Mouse (Mus musculus) skeletal muscle tissue, adult 2 months (tissue): ENCODE results near the gene Gm20388.

Source experiments
- DNase-seq: peaks from one replicate; pipeline ENCODE4 v3.0.0-alpha.2; 2012; ENCODE audit warnings: low read depth, low spot score

Gene Gm20388

DNA sequence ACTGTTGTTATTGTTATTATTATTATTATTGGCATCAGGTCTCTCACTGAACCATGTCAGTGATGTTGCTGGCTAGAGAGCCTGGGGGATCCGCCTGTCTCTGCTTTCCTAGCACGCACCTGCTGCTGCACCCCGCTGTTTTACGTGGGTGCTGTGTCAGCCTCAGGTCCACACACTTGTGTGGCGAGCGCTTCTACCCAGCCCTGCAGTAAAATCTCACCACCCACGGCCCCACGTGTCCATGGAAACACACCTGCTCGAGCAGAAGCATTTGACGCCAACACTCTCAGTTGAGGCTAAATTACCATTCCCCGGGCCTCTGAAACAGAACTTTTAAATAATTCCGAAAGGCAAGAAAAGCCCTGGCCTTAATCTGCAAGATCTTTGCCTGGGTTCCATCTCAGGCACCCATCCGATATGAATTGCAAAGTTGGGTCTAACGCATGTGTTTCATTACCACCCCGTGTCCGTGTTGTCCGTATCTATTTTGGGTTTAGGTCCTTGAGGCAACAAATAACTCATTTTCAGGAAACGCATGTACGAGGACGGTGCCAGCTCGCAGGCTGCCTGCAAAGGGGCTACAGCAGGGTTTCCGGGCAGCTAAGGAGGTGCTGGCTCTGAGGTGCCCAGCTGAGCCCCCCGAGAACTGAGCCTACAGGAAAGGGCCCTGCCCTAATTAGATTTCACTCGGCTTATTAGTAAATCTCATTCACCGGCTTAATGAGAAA lies 1461.4 kb downstream of the Gm20388 start:
- no peak for DNase-seq

DNA sequence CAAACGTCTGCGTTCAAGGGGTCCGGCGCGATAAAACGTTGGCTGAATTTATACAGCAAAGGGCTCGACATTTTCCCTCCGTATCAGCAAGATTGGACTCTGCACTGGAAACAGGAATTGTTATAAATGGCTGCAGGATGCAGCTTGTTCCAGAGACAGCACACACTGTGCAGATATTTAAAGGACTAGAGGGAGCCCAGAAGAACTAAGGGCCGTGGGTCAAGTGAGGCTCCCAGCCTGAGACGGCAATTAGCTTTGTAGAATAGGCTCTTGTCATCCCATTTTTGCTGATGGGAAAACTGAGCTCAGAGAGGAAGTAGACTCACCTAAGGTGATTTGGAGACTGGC lies 1462.0 kb downstream of the Gm20388 start:
- no peak for DNase-seq

DNA sequence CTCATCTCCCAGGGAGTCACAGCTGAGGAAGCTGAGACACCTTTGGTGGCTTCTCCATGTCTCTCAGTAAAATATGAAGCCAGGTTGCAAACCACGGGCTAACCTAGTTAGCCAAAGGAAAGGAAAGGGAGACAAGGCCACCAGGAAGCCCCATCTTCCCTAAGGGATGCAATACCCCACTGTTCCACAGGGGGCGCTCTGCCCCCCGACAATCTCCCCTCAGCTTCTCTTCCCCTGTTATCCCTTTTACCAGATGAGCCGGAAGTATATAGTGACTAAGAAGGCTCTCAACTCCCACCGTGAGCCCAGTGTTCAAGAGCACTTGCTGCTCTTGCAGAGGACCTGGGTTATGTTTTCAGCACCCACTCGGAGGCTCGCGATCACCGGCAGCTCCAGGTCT lies 1463.6 kb downstream of the Gm20388 start:
- no peak for DNase-seq

DNA sequence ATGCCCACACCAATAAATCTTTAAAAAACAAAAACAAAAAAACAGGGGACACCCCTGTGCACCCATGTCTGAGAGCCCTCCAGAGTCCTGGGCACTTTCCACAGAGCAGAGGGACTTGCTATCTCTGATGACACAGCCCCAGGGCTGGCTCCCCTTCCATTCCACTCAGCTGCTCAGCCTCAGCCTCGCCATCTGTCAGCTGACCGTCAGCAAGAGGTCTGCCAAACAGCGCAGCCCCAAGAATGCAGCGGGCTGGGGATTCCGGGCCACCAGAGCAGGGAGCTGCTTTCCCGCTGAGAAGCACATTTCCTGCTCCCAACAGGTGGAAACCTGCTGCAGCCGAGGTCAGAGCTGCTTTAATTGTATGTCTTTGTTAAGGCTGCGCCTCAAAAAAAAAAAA lies 1464.1 kb downstream of the Gm20388 start:
- DNase-seq = no peak

DNA sequence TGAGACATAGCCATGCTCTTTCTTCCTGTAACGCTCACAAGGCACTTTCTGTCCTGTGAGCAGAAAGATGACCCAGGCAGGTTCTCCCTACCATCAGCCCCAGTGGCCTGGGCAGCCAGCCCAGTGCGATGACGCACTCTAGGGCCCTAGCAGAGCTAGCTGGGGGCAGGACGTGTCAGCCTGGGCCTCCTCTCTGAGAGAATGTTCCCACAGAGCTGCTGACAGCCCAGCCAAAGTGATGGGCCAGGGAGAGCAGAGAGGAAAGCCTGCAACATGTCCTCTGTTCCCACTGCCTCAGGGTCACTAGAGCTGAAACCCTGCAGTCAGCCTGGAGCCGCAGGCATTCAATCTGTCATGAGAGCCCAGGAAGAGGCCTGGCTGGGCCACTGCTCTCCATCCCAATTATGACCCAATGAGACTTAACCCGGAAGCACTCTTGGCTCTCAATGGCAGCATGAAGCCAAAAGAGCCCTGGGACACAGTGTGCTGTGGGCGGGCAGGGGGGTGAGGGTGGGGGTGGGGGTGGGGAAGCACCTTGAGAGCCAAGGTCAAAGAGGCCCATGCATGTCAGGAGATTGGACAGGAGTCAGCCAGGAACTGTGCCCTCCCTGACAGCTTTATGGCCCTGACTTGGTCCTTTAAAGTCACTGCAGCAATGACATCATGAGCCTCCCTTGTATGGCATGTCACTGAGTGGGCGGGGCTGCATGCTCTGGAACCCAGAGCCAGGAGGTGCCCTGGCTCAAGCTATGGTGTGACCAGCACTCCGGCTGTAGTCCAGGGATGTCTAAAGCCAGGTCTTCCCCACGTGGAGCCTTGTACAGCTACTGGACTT lies 1465.7 kb downstream of the Gm20388 start:
- peak; percentile 61 for DNase-seq

DNA sequence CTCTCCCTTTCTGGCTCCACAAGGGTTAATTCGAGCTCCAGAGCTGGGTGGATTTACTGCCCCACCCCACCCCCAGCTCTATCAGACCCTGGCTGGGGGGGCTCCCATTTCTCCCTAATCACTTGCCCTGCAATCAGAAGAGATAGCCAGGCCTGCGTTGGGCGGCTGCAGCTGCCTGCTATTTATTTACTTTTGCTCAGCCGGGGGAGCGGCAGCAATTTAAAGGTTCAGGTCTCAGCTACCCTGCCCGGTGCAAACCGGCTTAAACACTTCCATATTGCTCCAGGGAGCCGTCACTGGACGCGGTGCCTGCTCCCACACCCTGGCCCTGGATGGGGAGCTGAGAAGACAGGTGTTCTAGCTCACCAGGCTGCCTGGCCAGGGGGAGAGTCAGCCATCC lies 1467.0 kb downstream of the Gm20388 start:
- DNase-seq = no peak

DNA sequence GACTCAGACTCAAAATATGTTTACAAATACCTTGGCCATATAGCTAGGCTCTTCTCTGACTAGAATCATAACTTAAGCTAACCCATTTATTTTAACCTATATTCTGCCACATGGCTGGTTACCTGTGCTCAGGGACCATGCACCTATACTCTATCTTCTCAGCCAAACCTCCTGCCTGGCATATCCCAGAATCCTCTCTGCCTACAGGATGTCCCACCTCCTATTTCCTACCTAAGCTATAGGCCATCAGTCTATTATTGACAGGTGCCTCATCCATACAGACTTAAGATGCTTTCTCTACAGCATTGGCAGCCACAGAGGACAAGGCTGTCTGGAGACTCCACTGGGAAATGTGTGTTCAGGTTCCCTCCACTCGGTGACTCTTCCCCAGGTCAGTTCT lies 1468.7 kb downstream of the Gm20388 start:
- DNase-seq = no peak

DNA sequence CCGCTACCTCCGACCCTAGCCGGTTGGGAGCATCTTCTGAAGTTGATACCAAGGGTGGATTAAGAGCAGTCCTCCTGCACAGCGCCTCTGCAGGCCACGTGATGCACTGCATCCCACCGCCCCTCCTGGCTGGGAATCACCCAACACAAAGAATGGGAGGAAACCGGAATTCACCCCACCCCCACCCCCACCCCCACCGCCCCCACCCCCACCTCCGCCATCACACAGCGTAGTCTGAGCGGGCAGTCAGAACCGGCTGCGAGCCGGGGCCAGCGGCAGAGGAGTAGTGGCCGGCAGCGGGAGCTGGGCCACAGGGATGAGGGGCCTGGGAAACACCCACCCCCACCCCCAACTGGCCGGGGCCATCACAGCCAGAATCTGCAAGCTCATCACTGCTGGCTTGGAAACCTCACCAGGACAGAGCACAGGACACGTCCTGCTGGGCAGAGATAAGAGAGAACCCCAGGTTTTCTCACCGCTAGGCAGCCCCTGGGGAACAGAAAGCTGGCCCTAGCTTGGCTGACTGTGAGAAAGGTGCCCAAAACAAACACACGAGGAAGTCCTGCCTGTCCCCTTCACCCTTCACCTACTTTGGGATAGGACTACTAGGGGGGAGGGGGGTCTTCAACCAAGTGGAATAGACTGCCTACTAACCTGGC lies 1472.1 kb downstream of the Gm20388 start:
- DNase-seq = no peak

DNA sequence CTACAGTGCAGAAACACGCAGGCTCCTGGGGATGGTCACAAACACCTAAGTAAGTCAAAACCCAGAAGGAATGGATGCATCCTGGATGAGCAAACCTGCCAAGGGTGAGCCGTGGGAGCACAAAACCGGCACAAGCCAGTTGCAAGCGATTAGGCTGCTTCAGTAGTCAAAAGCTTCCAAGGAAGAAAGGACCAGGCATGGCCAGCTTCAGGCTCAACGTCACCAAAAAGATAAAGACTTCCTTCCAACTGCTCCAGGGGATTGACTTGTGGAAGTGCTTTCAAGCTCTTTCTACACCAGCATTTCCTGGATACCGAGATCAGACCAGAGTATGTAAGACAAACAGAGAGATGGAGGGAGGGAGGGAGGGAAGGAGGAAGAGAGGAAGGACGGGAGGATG lies 1474.9 kb downstream of the Gm20388 start:
- no peak for DNase-seq

DNA sequence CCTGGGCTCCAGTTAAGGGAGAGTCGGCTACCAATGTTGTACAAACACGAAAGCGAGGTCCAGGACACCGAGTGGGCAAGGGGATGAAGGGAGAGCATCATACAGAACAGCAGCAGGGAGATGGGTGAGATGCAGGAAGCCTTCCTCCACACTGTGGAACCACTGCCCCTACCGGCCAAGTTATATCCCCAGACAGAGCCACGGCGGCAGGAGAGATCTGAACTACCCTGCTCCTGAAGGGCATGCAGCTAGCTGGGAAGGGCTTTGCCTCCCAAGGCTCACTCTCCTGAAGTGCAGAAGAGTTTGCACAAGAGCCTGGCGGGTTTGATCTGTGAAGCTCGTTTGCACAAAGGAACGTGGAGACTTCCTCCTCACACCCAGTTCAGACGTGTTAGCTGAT lies 1480.0 kb downstream of the Gm20388 start:
- no peak for DNase-seq

DNA sequence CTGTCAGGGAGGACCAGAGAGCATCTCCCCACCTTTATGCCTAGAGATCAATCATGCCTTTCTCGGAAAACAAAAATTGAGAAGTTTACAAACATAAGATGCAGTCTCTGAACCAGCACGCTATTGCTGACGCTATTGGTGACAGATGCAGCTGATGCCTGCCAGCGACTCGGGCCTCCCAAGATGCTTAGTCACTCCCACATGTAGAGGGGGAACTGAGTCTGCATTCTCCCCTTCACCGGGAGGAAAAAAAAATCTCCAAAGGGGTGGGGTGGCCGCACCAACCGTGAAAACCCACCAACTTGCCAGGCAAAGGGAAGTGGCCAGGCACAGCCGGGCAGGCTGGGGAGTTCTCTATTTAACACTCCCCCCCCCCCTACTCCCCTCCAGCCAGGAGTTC lies 1480.6 kb downstream of the Gm20388 start:
- DNase-seq = no peak

DNA sequence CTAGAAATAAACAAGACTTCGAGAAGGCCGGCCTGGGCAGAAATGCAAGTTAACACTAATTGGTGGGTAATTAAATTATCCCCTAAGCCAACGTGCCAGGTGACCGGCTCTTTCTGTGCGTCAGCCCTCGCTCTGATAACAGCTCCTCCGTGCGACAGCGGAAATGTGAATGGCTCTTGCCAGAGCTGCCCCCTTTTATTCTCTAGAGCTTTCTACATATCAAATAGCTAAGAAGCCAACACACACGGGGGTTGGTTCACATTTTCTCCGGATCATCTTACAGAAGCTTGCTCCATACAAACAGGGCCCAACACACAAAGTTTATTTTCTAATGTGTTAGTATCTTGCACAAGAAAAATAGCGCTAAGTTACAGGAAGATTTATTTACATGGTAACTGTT lies 1481.1 kb downstream of the Gm20388 start:
- no peak for DNase-seq

DNA sequence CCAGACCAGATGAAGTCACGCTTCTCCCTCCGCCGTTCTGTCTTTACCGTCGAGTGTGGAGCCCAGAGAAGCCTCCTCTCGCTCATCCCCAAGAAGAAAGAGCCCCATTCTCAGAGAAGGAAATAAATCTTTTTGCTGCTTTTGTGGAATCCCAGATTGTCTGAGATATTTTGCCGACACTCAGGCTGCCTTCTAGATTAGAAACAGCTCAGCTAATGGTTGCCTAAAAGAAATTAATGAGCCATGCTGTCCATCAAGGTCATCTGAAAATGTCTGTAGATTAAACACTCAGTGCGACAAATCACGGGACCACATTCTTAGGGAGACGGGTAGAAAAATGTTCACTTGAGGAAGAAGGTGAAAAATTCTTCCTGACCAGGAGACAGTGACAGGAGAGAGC lies 1481.8 kb downstream of the Gm20388 start:
- no peak for DNase-seq

DNA sequence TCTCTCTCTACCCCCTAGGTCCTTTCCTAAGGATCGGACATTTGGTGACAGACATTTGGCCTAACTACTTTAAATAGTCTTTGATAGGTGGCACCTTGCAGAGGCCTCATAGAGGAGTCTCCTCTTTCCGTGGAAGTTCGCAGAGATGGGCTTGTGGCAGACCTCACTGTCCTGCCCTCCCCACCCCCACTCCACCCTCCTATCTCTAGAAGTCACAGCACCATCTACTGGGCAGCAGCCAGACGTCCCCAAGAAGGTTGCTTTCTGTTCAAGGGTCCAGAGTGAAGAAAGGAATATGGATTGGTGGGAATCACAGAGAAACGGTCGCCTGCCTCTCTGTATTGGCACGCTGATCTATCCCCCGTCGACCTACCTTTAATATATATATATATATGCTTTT lies 1482.5 kb downstream of the Gm20388 start:
- no peak for DNase-seq

DNA sequence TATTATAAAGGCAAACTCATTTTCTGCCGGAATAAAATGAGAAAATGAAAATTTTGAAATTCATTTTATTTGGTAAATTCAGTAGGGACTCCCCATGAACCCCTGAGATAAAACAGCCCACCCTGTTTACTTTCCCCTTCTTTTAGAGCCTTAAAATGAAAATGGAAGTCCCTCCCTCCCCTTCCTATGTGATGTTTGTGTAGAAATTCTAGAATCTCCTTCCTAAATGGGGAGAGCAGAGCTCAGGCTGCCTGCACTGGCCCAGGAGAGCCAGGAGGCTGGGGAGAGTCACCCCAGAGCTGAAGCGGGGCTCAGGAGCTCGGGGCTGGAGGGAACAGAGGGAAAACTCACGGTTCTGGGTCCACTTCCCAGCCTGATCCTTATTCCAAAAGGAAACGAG lies 1484.0 kb downstream of the Gm20388 start:
- no peak for DNase-seq

DNA sequence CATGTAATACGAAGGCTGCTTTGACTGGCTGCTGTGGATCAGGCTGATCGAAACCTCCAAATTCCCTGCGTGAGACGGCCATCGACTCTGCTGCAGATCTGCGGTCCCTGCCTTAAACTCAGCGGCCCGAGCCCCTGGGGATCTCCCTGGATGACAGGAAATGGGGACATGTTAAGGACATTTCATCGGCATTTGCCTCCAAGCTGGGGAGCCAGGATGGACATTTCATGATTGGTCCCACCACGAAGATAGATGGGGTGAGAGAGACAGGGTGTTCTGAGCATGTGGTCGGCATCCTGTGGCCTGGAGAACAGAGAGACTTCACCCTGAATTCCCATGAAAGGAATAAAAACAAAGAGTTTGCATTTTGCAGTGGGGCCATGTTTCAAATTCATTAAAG lies 1484.7 kb downstream of the Gm20388 start:
- no peak for DNase-seq

DNA sequence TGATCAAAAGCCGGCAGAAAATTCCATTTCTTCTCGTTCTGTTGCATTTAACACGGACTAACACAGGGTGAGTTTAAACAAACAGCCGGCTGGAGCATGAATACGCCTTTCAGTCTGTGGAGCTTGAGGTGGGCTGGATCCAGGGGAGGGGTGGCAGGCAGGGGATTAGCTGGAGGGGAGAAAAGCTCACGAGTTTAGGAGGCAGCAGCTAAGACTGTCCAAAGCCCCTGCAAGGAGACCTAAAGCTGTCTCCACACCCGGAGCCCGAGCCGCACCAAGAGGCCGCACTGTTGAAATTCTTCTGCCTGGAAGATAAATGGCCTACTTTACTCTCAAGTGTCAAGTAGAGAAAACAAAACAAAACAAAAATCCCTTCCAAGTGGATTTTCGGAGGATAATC lies 1485.5 kb downstream of the Gm20388 start:
- DNase-seq = no peak

DNA sequence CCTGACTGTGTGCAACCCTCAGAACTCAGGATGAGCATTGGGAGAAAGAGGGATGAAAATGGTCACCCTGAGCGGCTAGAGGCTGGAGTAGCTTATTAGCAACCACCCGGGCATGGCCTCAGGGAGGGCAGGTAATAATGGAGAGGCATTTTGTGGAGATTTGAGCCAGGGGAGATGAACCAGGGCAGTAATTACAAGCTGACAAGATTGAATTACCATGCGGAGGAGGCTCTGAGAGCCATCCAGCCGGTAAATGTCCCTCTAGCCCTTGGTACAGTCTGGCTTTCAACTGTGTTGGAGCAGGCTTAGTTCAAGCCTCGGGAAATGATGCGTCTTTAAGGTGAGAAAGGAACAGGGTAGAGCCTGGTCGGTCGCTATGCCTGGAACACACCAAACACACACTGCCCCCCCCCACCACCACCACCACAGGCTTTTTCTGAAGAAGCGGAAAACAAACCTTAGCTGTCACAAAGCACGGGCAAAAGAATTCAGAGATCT lies 1486.6 kb downstream of the Gm20388 start:
- no peak for DNase-seq

DNA sequence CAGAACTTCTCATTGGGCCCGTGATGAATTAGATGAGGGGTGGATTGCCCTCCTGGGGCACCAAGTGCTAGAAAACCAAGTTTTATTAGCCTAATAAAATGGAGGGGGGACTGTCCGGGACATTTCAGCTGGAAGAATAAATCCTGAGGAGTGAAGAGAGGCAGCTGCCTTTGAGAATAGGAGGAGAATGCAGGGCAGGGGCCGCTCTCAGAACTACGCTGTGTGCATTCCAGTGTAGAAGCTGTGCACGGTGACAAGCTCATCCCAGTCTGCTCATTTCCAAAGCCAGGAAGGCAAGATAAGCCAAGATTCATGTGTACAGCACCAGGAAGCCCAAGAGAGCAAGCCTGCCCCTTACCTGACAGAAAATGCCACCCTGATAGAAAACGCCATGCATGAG lies 1487.4 kb downstream of the Gm20388 start:
- no peak for DNase-seq

DNA sequence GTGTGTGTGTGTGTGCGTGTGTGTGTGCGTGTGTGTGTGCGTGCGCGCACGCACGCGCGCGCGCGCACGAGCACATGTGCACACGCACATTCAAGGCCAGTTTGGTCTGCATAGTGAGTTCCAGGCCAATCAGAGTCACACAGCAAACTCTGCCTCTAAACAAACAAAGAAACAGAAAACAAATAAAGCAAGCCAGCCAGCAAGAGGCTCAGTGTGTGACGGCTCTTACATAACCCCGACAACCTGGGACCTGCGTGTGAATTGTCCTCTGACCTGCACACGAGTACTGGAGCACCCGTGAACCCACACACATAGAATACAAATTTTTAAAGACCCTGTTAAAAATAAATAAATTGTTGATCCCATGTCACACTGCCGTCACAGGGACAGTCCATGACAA lies 1488.1 kb downstream of the Gm20388 start:
- DNase-seq = no peak

DNA sequence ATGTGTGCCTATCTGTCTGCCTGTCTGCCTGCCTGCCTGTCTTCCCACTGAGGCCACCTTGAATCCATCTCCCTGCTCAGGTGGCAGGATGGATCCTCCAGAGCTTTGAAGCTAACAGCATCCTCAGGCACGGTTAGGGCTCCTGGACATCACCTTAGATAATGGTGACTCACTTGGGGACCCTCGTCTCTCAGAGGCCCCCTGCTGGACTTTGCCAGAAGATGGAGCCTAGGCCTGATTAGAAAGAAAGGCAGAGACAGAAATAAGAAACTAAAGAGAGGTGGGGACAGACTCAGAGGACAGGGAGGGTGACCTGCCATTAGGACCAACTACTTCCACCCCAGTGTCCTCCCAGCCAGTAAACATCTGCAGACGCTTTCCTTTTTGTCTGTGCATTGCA lies 1488.5 kb downstream of the Gm20388 start:
- no peak for DNase-seq

DNA sequence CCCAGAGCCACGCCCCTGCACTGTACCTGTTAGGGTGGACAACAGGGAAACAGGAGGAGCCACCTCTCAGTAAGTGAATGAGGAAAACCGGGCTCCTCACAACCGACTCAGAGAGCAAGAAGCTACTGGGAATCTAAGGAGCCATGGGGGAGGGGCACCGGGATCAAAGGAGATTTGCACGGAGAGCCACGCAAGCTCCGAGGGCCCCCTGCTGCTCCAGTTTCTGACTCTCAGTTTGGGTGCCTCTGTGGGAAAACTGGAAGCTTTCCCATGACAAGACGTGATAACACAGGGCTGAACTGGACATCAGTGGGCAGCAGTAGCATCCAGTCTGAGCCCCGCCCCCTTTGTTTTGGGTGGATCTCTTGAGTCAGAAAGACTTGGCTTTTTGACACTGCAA lies 1489.9 kb downstream of the Gm20388 start:
- no peak for DNase-seq

DNA sequence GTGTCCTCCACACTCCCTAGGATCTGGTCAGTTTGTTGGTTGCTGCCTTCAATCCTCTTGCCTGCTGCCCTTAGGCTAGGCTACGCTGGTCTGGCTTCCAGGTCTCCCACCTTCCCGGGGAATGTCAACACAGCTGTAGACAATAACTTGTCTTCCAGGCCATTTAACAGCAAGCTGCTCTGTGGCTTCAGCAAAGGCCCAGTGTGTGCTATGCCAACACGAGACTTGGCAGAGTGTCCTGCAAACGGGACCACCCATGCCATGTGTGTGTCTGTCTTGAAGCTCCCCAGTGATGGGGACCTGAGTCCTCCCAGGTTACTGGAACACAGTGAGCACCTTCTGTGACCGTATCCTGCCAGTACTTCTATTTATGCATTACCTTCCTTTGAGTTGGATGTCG lies 1493.2 kb downstream of the Gm20388 start:
- DNase-seq = no peak
